Mouse (Mus musculus) cerebellum, adult 2 months (tissue): ENCODE results near the gene Dmp1.

ENCODE experiments used
- CTCF ChIP-seq: fragments of 200-500 bp; IDR thresholded peaks from 2 replicates; pipeline ENCODE4 v1.5.1; 2011; ENCODE audit warnings: low read depth, mild to moderate bottlenecking, control low read depth, low read length, moderate library complexity, borderline replicate concordance; ENCODE audit not compliant: insufficient read depth
- POLR2A ChIP-seq: fragments of 200-500 bp; IDR thresholded peaks from 2 replicates; pipeline ENCODE4 v1.6.1; 2011; ENCODE audit warnings: low read length, control low read depth, borderline replicate concordance; ENCODE audit not compliant: insufficient read depth

DNA sequence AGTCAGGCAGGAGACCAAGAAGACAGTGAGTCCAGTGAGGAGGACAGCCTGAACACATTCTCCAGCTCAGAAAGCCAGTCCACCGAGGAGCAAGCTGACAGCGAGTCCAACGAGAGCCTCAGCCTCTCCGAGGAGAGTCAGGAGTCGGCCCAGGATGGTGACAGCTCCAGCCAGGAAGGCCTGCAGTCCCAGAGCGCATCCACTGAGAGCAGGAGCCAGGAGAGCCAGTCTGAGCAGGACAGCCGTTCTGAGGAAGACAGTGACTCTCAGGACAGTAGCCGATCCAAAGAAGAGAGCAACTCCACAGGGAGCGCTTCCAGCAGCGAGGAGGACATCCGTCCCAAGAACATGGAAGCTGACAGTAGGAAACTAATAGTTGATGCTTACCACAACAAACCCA is 10.1 kb downstream of the Dmp1 start:
- TF ChIP-seq CTCF: no peak
- no peak for TF ChIP-seq POLR2A
